Mouse (Mus musculus) myocyte (in vitro differentiated cells): ENCODE data around the gene Sppl3. TPM values are rescaled to one million over a fixed set of nuclear protein-coding genes. Genes with fewer than 3 reads are reported as not detected.

ENCODE experiments used
- H3K27me3 ChIP-seq: one replicate; pipeline ENCODE4 v1.6.1; 2011; ENCODE audit not compliant: control insufficient read depth, insufficient read depth, insufficient read length
- H3K36me3 ChIP-seq: one replicate; pipeline ENCODE4 v1.6.1; 2011; ENCODE audit not compliant: control insufficient read depth, insufficient read depth
- H3K4me2 ChIP-seq: one replicate; pipeline ENCODE4 v1.6.1; 2011; ENCODE audit warnings: low read depth, control low read depth
- H3K4me3 ChIP-seq: one replicate; pipeline ENCODE4 v1.5.1; 2011; ENCODE audit warnings: mild to moderate bottlenecking, control low read depth, moderate library complexity
- H3K79me2 ChIP-seq: one replicate; pipeline ENCODE4 v1.6.1; 2011; ENCODE audit not compliant: control insufficient read depth, insufficient read depth
- H3ac ChIP-seq: one replicate; pipeline ENCODE4 v1.6.1; 2011; ENCODE audit not compliant: control insufficient read depth, insufficient read length
- CEBPB ChIP-seq: IDR thresholded peaks from 2 replicates; pipeline ENCODE4 v1.6.1; 2011; ENCODE audit warnings: mild to moderate bottlenecking, moderate library complexity; ENCODE audit not compliant: poor library complexity, insufficient read depth, severe bottlenecking
- E2F4 ChIP-seq: IDR thresholded peaks from one replicate; pipeline ENCODE4 v1.6.1; 2011; ENCODE audit warnings: mild to moderate bottlenecking, control low read depth, moderate library complexity; ENCODE audit not compliant: insufficient read depth
- MAX ChIP-seq: IDR thresholded peaks from one replicate; pipeline ENCODE4 v1.6.1; 2011; ENCODE audit warnings: low read depth, mild to moderate bottlenecking, control low read depth
- MYOD1 ChIP-seq, 3 experiments: IDR thresholded peaks; one replicate each; pipeline ENCODE4 v1.6.1; 2011; ENCODE audit warnings: control low read depth in 2 of 3, low read depth in 2 of 3, mild to moderate bottlenecking in 2 of 3, moderate library complexity in 1 of 3; ENCODE audit not compliant: insufficient read length in 2 of 3, control insufficient read depth in 1 of 3
- MYOG ChIP-seq, 3 experiments: IDR thresholded peaks; one replicate each; pipeline ENCODE4 v1.6.1; 2011; ENCODE audit warnings: control low read depth in 2 of 3, low read depth in 2 of 3, mild to moderate bottlenecking in 2 of 3; ENCODE audit not compliant: insufficient read length in 2 of 3, control insufficient read depth in 1 of 3, insufficient read depth in 1 of 3
- POLR2A ChIP-seq: IDR thresholded peaks from one replicate; pipeline ENCODE4 v1.6.1; 2011; ENCODE audit warnings: low read depth, mild to moderate bottlenecking, control low read depth, moderate library complexity; ENCODE audit not compliant: insufficient read length
- POLR2AphosphoS2 ChIP-seq: IDR thresholded peaks from one replicate; pipeline ENCODE4 v1.6.1; 2011; ENCODE audit warnings: low read depth, control low read depth; ENCODE audit not compliant: insufficient read length
- REST ChIP-seq: IDR thresholded peaks from one replicate; pipeline ENCODE4 v1.6.1; 2011; ENCODE audit warnings: mild to moderate bottlenecking, control low read depth, moderate library complexity; ENCODE audit not compliant: insufficient read depth, insufficient read length
- SRF ChIP-seq: IDR thresholded peaks from one replicate; pipeline ENCODE4 v1.6.1; 2011; ENCODE audit warnings: low read depth; ENCODE audit not compliant: control insufficient read depth, insufficient read length
- TCF12 ChIP-seq: IDR thresholded peaks from one replicate; pipeline ENCODE4 v1.6.1; 2011; ENCODE audit warnings: mild to moderate bottlenecking, control low read depth; ENCODE audit not compliant: poor library complexity, insufficient read depth, severe bottlenecking
- TCF3 ChIP-seq: IDR thresholded peaks from one replicate; pipeline ENCODE4 v1.6.1; 2011; ENCODE audit warnings: low read depth, control low read depth; ENCODE audit not compliant: insufficient read length
- USF1 ChIP-seq: IDR thresholded peaks from one replicate; pipeline ENCODE4 v1.6.1; 2011; ENCODE audit warnings: low read depth, mild to moderate bottlenecking, control low read depth, moderate library complexity
- polyA plus RNA-seq: library from polyadenylated mRNA; unstranded; fragments of >200 nt; fragmentation: generic; extraction: Trizol; gene quantifications from one replicate; pipeline ENCODE4 v1.2.1, GENCODE M21; 2012; ENCODE audit warnings: missing spikeins

The Sppl3 gene
- polyA plus RNA-seq, 1 experiment = 24.9 TPM

- Histone ChIP-seq H3ac (no peak overlapping the region), H3K4me3 (no peak overlapping the region), H3K27me3 (no peaks in the 10 kb centered on the region), H3K79me2 (no peaks in the 10 kb centered on the region), H3K4me2 (no peak overlapping the region), H3K36me3 (peaks cover 31% of the 10 kb centered on the region)
- TF ChIP-seq USF1 = no peak
- no peak for TF ChIP-seq POLR2A
- TF ChIP-seq REST = no peak
- no peak for TF ChIP-seq TCF3
- no peak for TF ChIP-seq TCF12
- no peak for TF ChIP-seq MYOD1 (IDR thresholded peaks at IDR 0.05; ENCODE audit: control insufficient read depth in 1 of 3, insufficient read length in 2 of 3, low read depth in 2 of 3)
- no peak for TF ChIP-seq CEBPB
- no peak for TF ChIP-seq SRF
- no peak for TF ChIP-seq E2F4
- no peak for TF ChIP-seq POLR2AphosphoS2
- TF ChIP-seq MYOG (IDR thresholded peaks at IDR 0.05; ENCODE audit: control insufficient read depth in 1 of 3, insufficient read depth in 1 of 3, insufficient read length in 2 of 3, low read depth in 2 of 3) = no peak
- no peak for TF ChIP-seq MAX
These were observed 72.6 kb downstream of the Sppl3 start for GRCm38 (mm10) chr5:115083492-115083891.

GRCm38 (mm10) chr5:115085675-115086074 is 74.7 kb downstream of the Sppl3 start:
- Histone ChIP-seq H3ac (no peak overlapping the region), H3K79me2 (no peaks in the 10 kb centered on the region), H3K27me3 (no peaks in the 10 kb centered on the region), H3K4me3 (no peak overlapping the region), H3K4me2 (no peak overlapping the region), H3K36me3 (peaks cover 47% of the 10 kb centered on the region)
- TF ChIP-seq POLR2A (no peak), E2F4 (no peak), TCF12 (no peak), MYOG (IDR thresholded peaks at IDR 0.05; ENCODE audit: control insufficient read depth in 1 of 3, insufficient read depth in 1 of 3, insufficient read length in 2 of 3, low read depth in 2 of 3) (no peak), MYOD1 (IDR thresholded peaks at IDR 0.05; ENCODE audit: control insufficient read depth in 1 of 3, insufficient read length in 2 of 3, low read depth in 2 of 3) (no peak), TCF3 (no peak), USF1 (no peak), CEBPB (no peak), SRF (no peak)

- no peak for TF ChIP-seq MAX
- no peak for TF ChIP-seq CEBPB
- TF ChIP-seq POLR2A = no peak
- no peak for TF ChIP-seq SRF
- TF ChIP-seq E2F4 = no peak
- no peak for TF ChIP-seq REST
- TF ChIP-seq TCF3 = no peak
- no peak for TF ChIP-seq MYOD1 (IDR thresholded peaks at IDR 0.05; ENCODE audit: control insufficient read depth in 1 of 3, insufficient read length in 2 of 3, low read depth in 2 of 3)
- TF ChIP-seq USF1 = no peak
- TF ChIP-seq TCF12 = no peak
- TF ChIP-seq MYOG (IDR thresholded peaks at IDR 0.05; ENCODE audit: control insufficient read depth in 1 of 3, insufficient read depth in 1 of 3, insufficient read length in 2 of 3, low read depth in 2 of 3) = no peak
- TF ChIP-seq POLR2AphosphoS2 = no peak
- H3K4me3 ChIP-seq = no peak overlapping the region
- H3K36me3 ChIP-seq = peaks cover 36% of the 10 kb centered on the region
- H3K27me3 ChIP-seq = no peaks in the 10 kb centered on the region
- H3K4me2 ChIP-seq = no peak overlapping the region
- H3K79me2 ChIP-seq = no peaks in the 10 kb centered on the region
- no peak overlapping the region for H3ac ChIP-seq
These were observed 78.8 kb downstream of the Sppl3 start for GRCm38 (mm10) chr5:115089592-115090268.

GRCm38 (mm10) chr5:115091015-115091414 is 80.1 kb downstream of the Sppl3 start:
- H3K36me3 ChIP-seq = peaks cover 42% of the 10 kb centered on the region
- H3K79me2 ChIP-seq = no peaks in the 10 kb centered on the region
- no peak overlapping the region for H3ac ChIP-seq
- no peaks in the 10 kb centered on the region for H3K27me3 ChIP-seq
- H3K4me3 ChIP-seq = no peak overlapping the region
- TF ChIP-seq MYOG (IDR thresholded peaks at IDR 0.05; ENCODE audit: control insufficient read depth in 1 of 3, insufficient read depth in 1 of 3, insufficient read length in 2 of 3, low read depth in 2 of 3) (no peak), MYOD1 (IDR thresholded peaks at IDR 0.05; ENCODE audit: control insufficient read depth in 1 of 3, insufficient read length in 2 of 3, low read depth in 2 of 3) (no peak)
- H3K4me2 ChIP-seq = no peak overlapping the region

GRCm38 (mm10) chr5:115091776-115092175 is 80.8 kb downstream of the Sppl3 start:
- H3K36me3 ChIP-seq = peaks cover 35% of the 10 kb centered on the region
- no peaks in the 10 kb centered on the region for H3K79me2 ChIP-seq
- TF ChIP-seq SRF = no peak
- TF ChIP-seq MYOG (IDR thresholded peaks at IDR 0.05; ENCODE audit: control insufficient read depth in 1 of 3, insufficient read depth in 1 of 3, insufficient read length in 2 of 3, low read depth in 2 of 3) = no peak
- no peak for TF ChIP-seq TCF12
- no peaks in the 10 kb centered on the region for H3K27me3 ChIP-seq
- no peak overlapping the region for H3K4me3 ChIP-seq
- H3ac ChIP-seq = no peak overlapping the region
- H3K4me2 ChIP-seq = no peak overlapping the region
